Mouse (Mus musculus): ENCODE results near the gene Acad9.
"Not testable (repeated sequence)": the region's sequence is repeated elsewhere in the genome, so short reads cannot be mapped to it uniquely, and the experiment has no call there.

The Acad9 gene

DNA sequence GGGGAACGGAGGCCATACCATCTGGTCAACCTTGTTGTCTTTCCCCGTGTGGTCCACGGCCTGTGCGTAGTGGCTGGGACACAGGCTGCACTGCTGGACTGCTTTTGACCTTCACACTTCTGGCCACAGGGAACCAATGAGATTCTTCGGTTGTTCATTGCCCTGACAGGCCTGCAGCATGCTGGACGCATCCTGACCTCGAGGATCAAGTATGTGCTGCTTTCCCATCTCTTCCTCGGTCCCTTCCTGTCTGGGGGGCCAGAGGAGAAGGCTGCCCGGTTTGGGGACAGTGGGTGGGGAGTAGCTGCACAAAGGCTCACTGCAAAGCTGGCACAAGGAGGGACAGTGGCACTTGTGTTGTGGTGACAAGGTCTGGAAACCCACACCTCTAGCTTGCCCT, 21.8 kb downstream of the Acad9 start:
- peak in 1 of 2 experiments; percentile 1 for DNase-seq (ENCODE audit: low spot score in 2 of 2)

- no peak for DNase-seq (ENCODE audit: low spot score in 2 of 2)
These were observed 29.6 kb downstream of the Acad9 start for GRCm38 (mm10) chr3:36095371-36095770.

DNA sequence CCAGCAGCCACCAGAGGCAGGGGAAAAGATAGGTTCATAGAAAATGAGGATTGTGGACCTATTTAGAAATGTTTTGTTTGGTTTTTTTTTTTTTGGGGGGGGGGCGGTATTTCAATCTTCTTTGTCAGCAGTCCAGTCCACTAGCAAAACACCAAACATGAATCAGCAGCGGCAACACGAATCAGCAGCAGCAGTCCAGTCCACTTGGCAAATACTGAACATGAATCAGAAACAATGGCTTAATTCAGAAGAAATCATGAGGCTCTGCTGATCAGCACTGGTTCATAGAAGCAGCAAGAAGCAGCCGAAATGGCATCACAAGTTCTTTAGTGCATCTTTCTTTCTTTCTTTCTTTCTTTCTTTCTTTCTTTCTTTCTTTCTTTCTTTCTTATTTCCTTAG, 50.3 kb downstream of the Acad9 start:
- no peak for DNase-seq (ENCODE audit: low spot score in 2 of 2)

- DNase-seq (ENCODE audit: low spot score in 2 of 2) = no peak
These were observed 54.1 kb downstream of the Acad9 start for GRCm38 (mm10) chr3:36119684-36120548.

- not testable (repeated sequence) for DNase-seq (ENCODE audit: low spot score in 2 of 2)
These were observed 60.4 kb downstream of the Acad9 start for GRCm38 (mm10) chr3:36126176-36126575.

DNA sequence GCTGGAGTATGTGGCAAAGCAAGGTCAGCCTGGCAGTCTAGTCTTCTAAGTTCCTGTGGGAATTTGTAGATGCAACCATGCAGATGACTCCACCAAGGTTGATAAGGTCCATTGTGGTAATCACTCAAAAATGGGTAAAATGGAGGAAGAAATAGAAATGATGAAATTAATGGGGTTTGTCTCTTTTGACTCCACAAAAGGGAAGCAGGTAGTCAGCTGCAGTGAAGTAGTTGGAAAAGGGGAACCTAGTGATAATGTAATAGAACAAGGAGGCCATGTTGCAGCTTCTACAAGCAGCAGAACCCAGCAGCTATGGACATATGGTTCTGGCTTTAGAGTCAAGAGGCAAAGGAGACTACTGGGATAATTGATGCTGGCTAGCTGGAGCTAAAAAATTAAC, 70.4 kb downstream of the Acad9 start:
- no peak for DNase-seq (ENCODE audit: low spot score in 2 of 2)

- peak in 1 of 2 experiments; percentile 26 for DNase-seq (ENCODE audit: low spot score in 2 of 2)
These were observed 71.8 kb downstream of the Acad9 start for GRCm38 (mm10) chr3:36137560-36137959.

- no peak for DNase-seq (ENCODE audit: low spot score in 2 of 2)
These were observed 72.4 kb downstream of the Acad9 start for GRCm38 (mm10) chr3:36138171-36138660.

GRCm38 (mm10) chr3:36138996-36139395, 73.2 kb downstream of the Acad9 start:
- DNase-seq (ENCODE audit: low spot score in 2 of 2) = no peak
